Mouse (Mus musculus): Measurements from ENCODE around the gene Bscl2. TPM values are rescaled to one million over a fixed set of nuclear protein-coding genes. Genes with fewer than 3 reads are reported as not detected.
"Not testable (repeated sequence)": the region's sequence is repeated elsewhere in the genome, so short reads cannot be mapped to it uniquely, and the experiment has no call there.

Gene Bscl2
- polyA plus RNA-seq, 1 experiment from 2014 or later: 78.0 TPM

DNA sequence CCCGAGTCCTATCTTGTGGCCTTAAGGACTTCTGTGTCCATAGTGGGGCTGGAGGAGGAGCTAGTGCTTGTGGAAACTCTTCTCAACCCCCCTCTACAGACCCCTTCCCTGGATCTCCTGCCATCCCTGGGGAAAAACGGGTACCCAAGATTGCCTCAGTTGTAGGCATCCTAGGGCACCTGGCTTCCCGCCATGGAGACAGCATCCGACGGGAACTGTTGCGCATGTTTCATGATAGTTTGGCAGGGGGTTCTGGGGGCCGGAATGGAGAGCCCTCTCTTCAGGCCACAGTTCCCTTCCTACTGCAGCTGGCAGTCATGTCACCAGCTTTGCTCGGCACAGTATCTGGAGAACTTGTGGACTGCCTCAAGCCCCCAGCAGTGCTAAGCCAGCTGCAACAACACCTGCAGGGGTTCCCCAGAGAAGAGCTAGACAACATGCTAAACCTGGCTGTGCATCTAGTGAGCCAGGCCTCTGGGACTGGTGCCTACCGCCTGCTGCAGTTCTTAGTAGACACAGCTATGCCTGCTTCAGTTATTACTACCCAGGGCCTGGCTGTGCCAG lies 58.2 kb downstream of the Bscl2 start:
- no peak for ATAC-seq (ENCODE audit: insufficient number of reproducible peaks, low FRiP score, low TSS enrichment, low read depth)
- 88% methylated on average over 9 of the region's 9 CpGs for WGBS

DNA sequence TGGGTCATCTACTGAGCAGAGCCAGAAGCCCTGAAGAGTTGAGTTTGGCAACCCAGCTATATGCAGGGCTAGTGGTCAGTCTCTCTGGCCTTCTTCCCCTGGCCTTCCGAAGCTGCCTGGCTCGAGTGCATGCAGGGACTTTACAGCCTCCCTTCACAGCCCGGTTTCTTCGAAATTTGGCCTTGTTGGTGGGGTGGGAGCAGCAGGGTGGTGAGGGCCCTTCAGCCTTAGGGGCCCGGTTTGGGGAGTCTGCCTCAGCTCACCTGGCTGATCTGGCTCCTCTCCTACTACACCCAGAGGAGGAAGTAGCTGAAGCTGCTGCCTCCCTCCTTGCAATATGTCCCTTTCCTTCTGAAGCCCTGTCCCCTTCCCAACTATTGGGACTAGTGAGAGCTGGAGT lies 59.0 kb downstream of the Bscl2 start:
- peak overlapping the region; percentile 2; the same call in 1 of the 2 replicates for H3K9ac ChIP-seq
- H3K36me3 ChIP-seq: peaks cover 26% of the 10 kb centered on the region
- H3K4me2 ChIP-seq (replicated peaks); H3K4me3 ChIP-seq (replicated peaks); H3K27me3 ChIP-seq; H3K9me3 ChIP-seq (replicated peaks); ATAC-seq (ENCODE audit: insufficient number of reproducible peaks, low FRiP score, low TSS enrichment, low read depth): not testable (repeated sequence)
- 91% methylated on average over 5 of the region's 5 CpGs for WGBS
- H3K27ac ChIP-seq (replicated peaks): 0 out of 2 replicates have a peak overlapping the region, but pooled peaks have one; percentile 28
- H3K4me1 ChIP-seq: peaks cover 38% of the 10 kb centered on the region

More for the DNA sequence above, 58.2 kb downstream of the Bscl2 start:
- Histone ChIP-seq H3K9me3 (replicated peaks) (no peaks in the 10 kb centered on the region), H3K4me3 (replicated peaks) (no peak overlapping the region), H3K9ac (no peak overlapping the region), H3K27ac (replicated peaks) (no peak overlapping the region), H3K4me1 (peaks cover 38% of the 10 kb centered on the region), H3K4me2 (replicated peaks) (no peak overlapping the region), H3K27me3 (no peaks in the 10 kb centered on the region), H3K36me3 (peaks cover 33% of the 10 kb centered on the region)

DNA sequence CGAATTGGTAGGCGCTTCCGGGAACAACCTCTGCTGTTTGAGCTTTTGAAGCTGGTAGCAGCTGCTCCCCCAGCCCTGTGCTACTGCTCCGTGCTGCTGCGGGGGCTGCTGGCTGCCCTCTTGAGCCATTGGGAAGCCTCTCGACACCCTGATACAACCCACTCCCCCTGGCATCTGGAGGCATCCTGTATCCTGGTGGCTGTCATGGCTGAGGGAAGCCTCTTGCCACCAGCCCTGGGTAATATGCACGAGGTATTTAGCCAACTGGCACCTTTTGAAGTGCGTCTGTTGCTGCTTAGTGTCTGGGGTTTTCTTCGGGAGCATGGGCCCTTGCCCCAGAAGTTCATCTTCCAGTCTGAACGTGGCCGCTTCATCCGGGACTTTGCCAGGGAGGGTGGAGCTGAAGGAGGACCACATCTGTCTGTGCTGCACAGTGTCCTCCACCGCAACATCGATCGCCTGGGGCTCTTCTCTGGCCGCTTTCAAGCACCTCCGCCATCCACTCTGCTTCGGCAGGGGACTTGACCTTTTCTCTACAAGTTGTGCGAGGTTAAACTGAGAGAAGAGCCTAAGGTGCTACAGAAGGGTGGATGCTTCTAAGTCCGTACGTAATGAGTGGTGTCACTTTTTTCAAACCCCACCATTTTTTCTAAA lies 60.1 kb downstream of the Bscl2 start:
- Histone ChIP-seq H3K4me3 (replicated peaks) (peak overlapping the region; percentile 81), H3K4me1 (peaks cover 38% of the 10 kb centered on the region), H3K36me3 (peaks cover 33% of the 10 kb centered on the region), H3K27ac (replicated peaks) (peak overlapping the region; percentile 92), H3K4me2 (replicated peaks) (peak overlapping the region; percentile 61), H3K9ac (peak overlapping the region; percentile 33)
- peak; percentile 20 for ATAC-seq (ENCODE audit: insufficient number of reproducible peaks, low FRiP score, low TSS enrichment, low read depth)
- H3K27me3 ChIP-seq; H3K9me3 ChIP-seq (replicated peaks): not testable (repeated sequence)
- WGBS: 13% methylated on average over 21 of the region's 21 CpGs

DNA sequence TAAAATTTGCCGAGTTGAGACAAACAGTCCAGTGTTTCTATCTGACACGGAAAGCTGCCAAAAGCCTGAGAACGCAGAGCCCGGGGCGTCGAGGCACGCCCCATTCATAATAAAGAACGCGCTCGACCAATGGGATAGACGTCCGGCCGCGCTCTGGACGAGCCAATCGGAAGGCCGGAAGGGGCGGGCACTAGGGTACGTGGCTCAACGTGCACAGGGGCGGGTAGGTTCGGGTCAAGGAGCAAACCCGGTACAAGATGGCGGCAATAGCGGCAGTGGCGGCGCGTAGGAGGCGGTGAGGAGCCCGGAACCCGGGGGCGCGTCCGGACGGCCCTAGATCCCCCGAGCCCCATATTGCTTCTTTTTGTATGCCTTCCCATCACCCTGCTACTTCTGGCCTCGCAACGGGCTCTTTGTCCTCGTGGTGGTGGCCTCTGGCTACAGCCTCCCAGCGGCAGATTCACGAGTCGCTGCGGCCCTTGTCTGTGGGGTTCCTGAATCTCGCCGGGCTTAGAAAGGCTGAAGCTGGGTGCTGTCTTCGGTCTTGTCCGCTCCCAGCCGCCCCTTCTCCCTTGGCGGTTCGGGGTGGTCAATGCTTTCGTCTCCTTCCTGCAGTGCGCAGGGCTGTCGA lies 60.7 kb downstream of the Bscl2 start, which contains the start of gene Ganab:
Gene Ganab, plus strand, starts transcription at position 207 of the 631 bp plus-strand sequence.
- peaks cover 37% of the 10 kb centered on the region for H3K36me3 ChIP-seq
- H3K27me3 ChIP-seq: no peaks in the 10 kb centered on the region
- peak within 1 kb of the TSS; percentile 92 for H3K27ac ChIP-seq (replicated peaks)
- H3K9me3 ChIP-seq (replicated peaks): no peaks in the 10 kb centered on the region
- H3K4me1 ChIP-seq: peaks cover 38% of the 10 kb centered on the region
- peak within 1 kb of the TSS; percentile 81 for H3K4me3 ChIP-seq (replicated peaks)
- ATAC-seq (ENCODE audit: insufficient number of reproducible peaks, low FRiP score, low TSS enrichment, low read depth): peak; percentile 98
- peak within 1 kb of the TSS; percentile 61 for H3K4me2 ChIP-seq (replicated peaks)
- H3K9ac ChIP-seq: peak within 1 kb of the TSS; percentile 92
- WGBS: under 1% methylated on average over 53 of the region's 53 CpGs

Small RNA genes within 50 kb of the gene (microRNA-seq; reads per million reads assigned to microRNA genes)
- gene Mir5136 (ENCODE audit: borderline number of aligned reads): not detected

Other genes with a start within 250 kb of the Bscl2 start
- gene Slc22a8, start 246.2 kb upstream of the Bscl2 start, polyA plus RNA-seq (2015; fragmentation: Nextera tagmentation; extraction: Ambion mirVana): 0.16 TPM in 1 of 2 replicates, not detected in the other
- gene Slc22a6, start 219.4 kb upstream of the Bscl2 start, polyA plus RNA-seq (2015; fragmentation: Nextera tagmentation; extraction: Ambion mirVana): 0.05 and 0.13 TPM in 2 replicates
- 0.76 and 0.83 TPM in 2 replicates for gene Chrm1, start 173.7 kb upstream of the Bscl2 start, polyA plus RNA-seq (2015; fragmentation: Nextera tagmentation; extraction: Ambion mirVana)
- 122 and 128 TPM in 2 replicates for gene Slc3a2, start 114.1 kb upstream of the Bscl2 start, polyA plus RNA-seq (2015; fragmentation: Nextera tagmentation; extraction: Ambion mirVana)
- 89.0 and 90.8 TPM in 2 replicates for gene Wdr74, start 101.6 kb upstream of the Bscl2 start, polyA plus RNA-seq (2015; fragmentation: Nextera tagmentation; extraction: Ambion mirVana)
- 0.70 and 1.2 TPM in 2 replicates for gene 1700092M07Rik, start 96.7 kb upstream of the Bscl2 start, polyA plus RNA-seq (2015; fragmentation: Nextera tagmentation; extraction: Ambion mirVana)
- 168 and 175 TPM in 2 replicates for gene Stx5a, start 96.1 kb upstream of the Bscl2 start, polyA plus RNA-seq (2015; fragmentation: Nextera tagmentation; extraction: Ambion mirVana)
- 175 and 192 TPM in 2 replicates for gene Nxf1, start 80.4 kb upstream of the Bscl2 start, polyA plus RNA-seq (2015; fragmentation: Nextera tagmentation; extraction: Ambion mirVana)
- 172 and 173 TPM in 2 replicates for gene Tmem223, start 66.5 kb upstream of the Bscl2 start, polyA plus RNA-seq (2015; fragmentation: Nextera tagmentation; extraction: Ambion mirVana)
- gene Tmem179b, start 63.0 kb upstream of the Bscl2 start, polyA plus RNA-seq (2015; fragmentation: Nextera tagmentation; extraction: Ambion mirVana): 82.8 and 88.3 TPM in 2 replicates
- gene Taf6l, start 51.0 kb upstream of the Bscl2 start, polyA plus RNA-seq (2015; fragmentation: Nextera tagmentation; extraction: Ambion mirVana): 27.3 and 30.0 TPM in 2 replicates
- gene Polr2g, start 38.9 kb upstream of the Bscl2 start, polyA plus RNA-seq (2015; fragmentation: Nextera tagmentation; extraction: Ambion mirVana): 153 and 160 TPM in 2 replicates
- gene Zbtb3, start 34.9 kb upstream of the Bscl2 start, polyA plus RNA-seq (2015; fragmentation: Nextera tagmentation; extraction: Ambion mirVana): 5.6 and 5.9 TPM in 2 replicates
- gene Ttc9c, start 18.1 kb upstream of the Bscl2 start, polyA plus RNA-seq (2015; fragmentation: Nextera tagmentation; extraction: Ambion mirVana): 53.0 and 58.4 TPM in 2 replicates
- gene Hnrnpul2, start 17.5 kb upstream of the Bscl2 start, polyA plus RNA-seq (2015; fragmentation: Nextera tagmentation; extraction: Ambion mirVana): 6.0 and 7.1 TPM in 2 replicates
- gene AC129217.1, start 7.7 kb upstream of the Bscl2 start, polyA plus RNA-seq (2015; fragmentation: Nextera tagmentation; extraction: Ambion mirVana): not detected in 2 replicates
- 5.1 and 7.5 TPM in 2 replicates for gene Gng3, start 1.7 kb downstream of the Bscl2 start, polyA plus RNA-seq (2015; fragmentation: Nextera tagmentation; extraction: Ambion mirVana)
- gene Lrrn4cl, start 13.3 kb downstream of the Bscl2 start, polyA plus RNA-seq (2015; fragmentation: Nextera tagmentation; extraction: Ambion mirVana): 2.0 and 3.5 TPM in 2 replicates
- 177 and 194 TPM in 2 replicates for gene Ubxn1, start 34.0 kb downstream of the Bscl2 start, polyA plus RNA-seq (2015; fragmentation: Nextera tagmentation; extraction: Ambion mirVana)
- 63.3 and 65.1 TPM in 2 replicates for gene Uqcc3, start 43.5 kb downstream of the Bscl2 start, polyA plus RNA-seq (2015; fragmentation: Nextera tagmentation; extraction: Ambion mirVana)
- gene Lbhd1, start 46.3 kb downstream of the Bscl2 start, polyA plus RNA-seq (2015; fragmentation: Nextera tagmentation; extraction: Ambion mirVana): 58.7 and 61.4 TPM in 2 replicates
- gene Gm49403, start 46.5 kb downstream of the Bscl2 start, polyA plus RNA-seq (2015; fragmentation: Nextera tagmentation; extraction: Ambion mirVana): not detected in 2 replicates
- gene 1810009A15Rik, start 51.4 kb downstream of the Bscl2 start, polyA plus RNA-seq (2015; fragmentation: Nextera tagmentation; extraction: Ambion mirVana): 82.8 and 84.2 TPM in 2 replicates
- 0.24 TPM in 1 of 2 replicates, not detected in the other for gene Gm49416, start 51.5 kb downstream of the Bscl2 start, polyA plus RNA-seq (2015; fragmentation: Nextera tagmentation; extraction: Ambion mirVana)
- gene Ints5, start 55.5 kb downstream of the Bscl2 start, polyA plus RNA-seq (2015; fragmentation: Nextera tagmentation; extraction: Ambion mirVana): 42.7 and 45.8 TPM in 2 replicates
- gene Ganab, start 60.6 kb downstream of the Bscl2 start, polyA plus RNA-seq (2015; fragmentation: Nextera tagmentation; extraction: Ambion mirVana): 99.0 and 104 TPM in 2 replicates
- gene B3gat3, start 82.9 kb downstream of the Bscl2 start, polyA plus RNA-seq (2015; fragmentation: Nextera tagmentation; extraction: Ambion mirVana): 51.5 and 53.3 TPM in 2 replicates
- gene Rom1, start 91.9 kb downstream of the Bscl2 start, polyA plus RNA-seq (2015; fragmentation: Nextera tagmentation; extraction: Ambion mirVana): 4.2 and 4.5 TPM in 2 replicates
- 41.3 and 43.1 TPM in 2 replicates for gene Eml3, start 92.1 kb downstream of the Bscl2 start, polyA plus RNA-seq (2015; fragmentation: Nextera tagmentation; extraction: Ambion mirVana)
- 155 and 156 TPM in 2 replicates for gene Mta2, start 104.4 kb downstream of the Bscl2 start, polyA plus RNA-seq (2015; fragmentation: Nextera tagmentation; extraction: Ambion mirVana)
- gene Tut1, start 116.4 kb downstream of the Bscl2 start, polyA plus RNA-seq (2015; fragmentation: Nextera tagmentation; extraction: Ambion mirVana): 31.0 and 32.8 TPM in 2 replicates
- gene Eef1g, start 129.6 kb downstream of the Bscl2 start, polyA plus RNA-seq (2015; fragmentation: Nextera tagmentation; extraction: Ambion mirVana): 443 and 458 TPM in 2 replicates
- gene Ahnak, start 151.8 kb downstream of the Bscl2 start, polyA plus RNA-seq (2015; fragmentation: Nextera tagmentation; extraction: Ambion mirVana): 71.9 and 92.4 TPM in 2 replicates

Measured in embryonic facial prominence, embryonic 15.5 days (tissue).